Mouse (Mus musculus) natural killer cell, adult 2 months (primary cell): ENCODE measurements at regions not wholly inside any gene's neighbourhood (a gene's known extent, or its start where the extent isn't known, plus 50 kb on each side); places are given as distances from the start of the nearest gene placed in this dataset.
"Not testable (repeated sequence)": the region's sequence is repeated elsewhere in the genome, so short reads cannot be mapped to it uniquely, and the experiment has no call there.

ENCODE experiments used
- DNase-seq, 2 experiments: peaks; one replicate each; pipeline ENCODE4 v3.0.0; 2022; ENCODE audit warnings: low spot score in 2 of 2

- DNase-seq, result no peak
Observed at GRCm38 (mm10) chr10:69044171-69044651, 107.0 kb upstream of the Rhobtb1 start.

GRCm38 (mm10) chr10:69045275-69045674 is 106.0 kb upstream of the Rhobtb1 start:
- no peak for DNase-seq

- DNase-seq, result no peak
Observed at GRCm38 (mm10) chr10:69046008-69046555, 105.2 kb upstream of the Rhobtb1 start.

- DNase-seq, result no peak
Observed at GRCm38 (mm10) chr10:69078008-69078407, 73.2 kb upstream of the Rhobtb1 start.

- DNase-seq, result no peak
Observed at GRCm38 (mm10) chr10:69086184-69086583, 65.0 kb upstream of the Rhobtb1 start.

- no peak for DNase-seq
Observed at GRCm38 (mm10) chr10:69091872-69092271, 59.4 kb upstream of the Rhobtb1 start.

- DNase-seq, result no peak
Observed at GRCm38 (mm10) chr10:69100021-69100420, 51.2 kb upstream of the Rhobtb1 start.

GRCm38 (mm10) chr10:69100742-69101141 is 50.5 kb upstream of the Rhobtb1 start:
- DNase-seq, result not testable (repeated sequence)
